Mouse (Mus musculus) right cerebral cortex, postnatal 10 days (tissue): Measurements from ENCODE around the gene Trnt1.

Experiments
- DNase-seq, 2 experiments: peaks; one replicate each; pipeline ENCODE4 v3.0.0; 2021; ENCODE audit warnings: low spot score in 2 of 2

The Trnt1 gene

GRCm38 (mm10) chr6:106787138-106787537 lies 18.2 kb downstream of the Trnt1 start:
- DNase-seq = no peak

- no peak for DNase-seq
Measured at GRCm38 (mm10) chr6:106791429-106791828, 22.5 kb downstream of the Trnt1 start.

GRCm38 (mm10) chr6:106792486-106792885 lies 23.6 kb downstream of the Trnt1 start:
- DNase-seq = no peak

- no peak for DNase-seq
Measured at GRCm38 (mm10) chr6:106793088-106793487, 24.2 kb downstream of the Trnt1 start.

GRCm38 (mm10) chr6:106793621-106794020 lies 24.7 kb downstream of the Trnt1 start:
- no peak for DNase-seq

GRCm38 (mm10) chr6:106794094-106794814 lies 25.3 kb downstream of the Trnt1 start:
- no peak for DNase-seq

- DNase-seq = peak; percentile 90 to 94
Measured at GRCm38 (mm10) chr6:106799333-106800226, 30.7 kb downstream of the Trnt1 start, which contains the start of gene Crbn. Crbn (minus strand) TSS chr6:106800077.

- DNase-seq = no peak
Measured at GRCm38 (mm10) chr6:106800227-106800557, 31.3 kb downstream of the Trnt1 start.

- peak; percentile 40 to 49 for DNase-seq
Measured at GRCm38 (mm10) chr6:106804904-106805303, 36.0 kb downstream of the Trnt1 start.

GRCm38 (mm10) chr6:106809161-106809560 lies 40.2 kb downstream of the Trnt1 start:
- no peak for DNase-seq

- DNase-seq = no peak
Measured at GRCm38 (mm10) chr6:106810686-106811085, 41.8 kb downstream of the Trnt1 start.

- DNase-seq = no peak
Measured at GRCm38 (mm10) chr6:106819246-106819645, 50.3 kb downstream of the Trnt1 start.

- no peak for DNase-seq
Measured at GRCm38 (mm10) chr6:106819906-106820305, 51.0 kb downstream of the Trnt1 start.

GRCm38 (mm10) chr6:106820566-106820965 lies 51.6 kb downstream of the Trnt1 start:
- no peak for DNase-seq

- DNase-seq = peak; percentile 58 to 72
Measured at GRCm38 (mm10) chr6:106822329-106822728, 53.4 kb downstream of the Trnt1 start.
